Mouse (Mus musculus): ENCODE results near the gene Sypl2. TPM values are rescaled to one million over a fixed set of nuclear protein-coding genes. Genes with fewer than 3 reads are reported as not detected.

Sypl2 gene
- polyA plus RNA-seq, 1 experiment from 2014 or later, result 0.35 TPM

DNA sequence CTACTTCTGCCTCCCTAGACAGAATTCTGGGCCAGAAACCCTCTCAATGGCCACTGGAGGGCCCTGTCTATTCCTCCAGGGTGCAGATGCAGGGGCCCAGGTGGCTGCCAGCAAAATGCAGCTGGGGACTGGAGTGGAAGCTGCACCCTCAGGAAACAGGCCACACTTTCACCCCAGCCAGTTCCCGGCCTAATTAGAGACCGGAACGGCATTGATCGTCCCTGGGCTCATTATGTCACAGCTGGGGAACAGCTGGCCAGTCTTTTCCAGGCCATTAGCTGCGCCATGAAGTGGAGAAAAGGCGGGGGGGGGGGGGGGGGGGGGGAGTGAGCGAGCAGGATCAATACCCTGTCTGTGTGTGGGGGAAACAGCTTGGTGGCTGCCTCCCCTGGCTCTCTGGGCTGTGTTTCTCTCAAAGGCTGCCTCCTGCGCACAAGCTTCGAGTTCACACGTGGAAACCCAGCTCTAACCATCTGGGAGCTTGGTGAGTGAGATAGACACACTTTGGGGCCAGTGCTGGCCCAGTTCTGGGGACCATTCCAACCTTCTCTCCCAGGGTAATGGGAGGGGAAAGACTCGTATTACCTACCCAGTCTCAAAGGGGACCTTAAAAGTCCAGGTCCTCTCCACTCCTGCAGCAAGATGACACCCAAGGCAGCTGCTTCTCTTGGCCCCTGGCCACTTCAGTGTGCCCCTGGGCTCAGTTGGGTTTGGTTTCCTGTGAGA lies 59.8 kb downstream of the Sypl2 start:
- WGBS, result 9% methylated on average over 9 of the region's 11 CpGs
- Histone ChIP-seq H3K9me3 (ENCODE audit: control insufficient read depth, low read length) (no peaks in the 10 kb centered on the region), H3K4me3 (ENCODE audit: low read length) (no peak overlapping the region), H3K27ac (ENCODE audit: low read depth, low read length) (peak overlapping the region; percentile 7; the same call in 1 of the 2 replicates), H3K4me2 (ENCODE audit: low read length) (no peak overlapping the region), H3K36me3 (ENCODE audit: control insufficient read depth, insufficient read depth, low read length) (no peaks in the 10 kb centered on the region), H3K4me1 (ENCODE audit: control insufficient read depth, insufficient read depth, low read depth, low read length) (peaks cover 27% of the 10 kb centered on the region), H3K9ac (ENCODE audit: low read depth, low read length) (peak overlapping the region; percentile 45), H3K27me3 (replicated peaks; ENCODE audit: control insufficient read depth, insufficient read depth, low read length) (no peaks in the 10 kb centered on the region)
- ATAC-seq, result peak; percentile 49

DNA sequence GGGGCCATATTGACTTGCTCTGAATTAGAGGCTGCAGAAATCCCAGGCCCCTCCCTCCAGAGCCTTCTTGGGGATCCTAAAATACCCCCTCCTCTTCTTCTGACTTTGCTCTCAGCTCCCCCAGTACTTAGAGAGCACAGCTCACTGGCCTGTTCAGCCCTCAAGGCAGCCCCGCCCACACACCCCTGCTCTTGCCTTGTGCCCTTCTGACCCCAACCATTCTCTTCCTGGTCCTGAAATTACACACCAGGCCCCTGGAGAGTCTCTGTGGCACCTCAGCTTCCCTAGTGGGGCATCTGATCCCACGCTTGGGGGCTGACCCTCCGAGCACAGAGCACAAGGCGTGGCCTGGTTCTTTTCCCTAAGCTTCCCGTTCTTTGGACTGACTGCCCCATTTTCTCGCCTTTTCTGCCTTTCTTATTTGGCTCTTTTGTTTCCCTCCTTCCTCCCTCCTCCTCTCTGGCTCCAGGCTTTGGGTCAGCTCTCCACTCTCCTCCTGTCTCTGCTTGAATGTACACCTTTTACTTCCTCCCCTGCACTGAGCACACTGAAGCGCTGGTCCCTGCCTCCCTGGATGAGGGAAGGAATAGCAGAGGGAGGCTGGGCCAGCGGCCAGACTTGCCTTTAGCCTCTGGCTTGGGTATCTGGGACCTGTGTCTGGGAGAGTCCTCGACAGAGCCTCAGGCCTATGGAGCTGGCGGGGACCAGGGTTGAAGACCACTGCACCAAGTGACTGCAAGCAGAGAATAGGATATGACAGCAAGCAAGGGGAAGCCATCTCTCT lies 60.7 kb downstream of the Sypl2 start:
- Histone ChIP-seq H3K27me3 (replicated peaks; ENCODE audit: control insufficient read depth, insufficient read depth, low read length) (no peaks in the 10 kb centered on the region), H3K36me3 (ENCODE audit: control insufficient read depth, insufficient read depth, low read length) (no peaks in the 10 kb centered on the region), H3K4me3 (ENCODE audit: low read length) (no peak overlapping the region), H3K27ac (ENCODE audit: low read depth, low read length) (peak overlapping the region; percentile 46; the same call in 1 of the 2 replicates), H3K9ac (ENCODE audit: low read depth, low read length) (peak overlapping the region; percentile 13; the same call in 1 of the 2 replicates), H3K4me1 (ENCODE audit: control insufficient read depth, insufficient read depth, low read depth, low read length) (peaks cover 27% of the 10 kb centered on the region), H3K4me2 (ENCODE audit: low read length) (no peak overlapping the region), H3K9me3 (ENCODE audit: control insufficient read depth, low read length) (no peaks in the 10 kb centered on the region)
- 26% methylated on average over 10 of the region's 10 CpGs for WGBS
- peak; percentile 23 for ATAC-seq

DNA sequence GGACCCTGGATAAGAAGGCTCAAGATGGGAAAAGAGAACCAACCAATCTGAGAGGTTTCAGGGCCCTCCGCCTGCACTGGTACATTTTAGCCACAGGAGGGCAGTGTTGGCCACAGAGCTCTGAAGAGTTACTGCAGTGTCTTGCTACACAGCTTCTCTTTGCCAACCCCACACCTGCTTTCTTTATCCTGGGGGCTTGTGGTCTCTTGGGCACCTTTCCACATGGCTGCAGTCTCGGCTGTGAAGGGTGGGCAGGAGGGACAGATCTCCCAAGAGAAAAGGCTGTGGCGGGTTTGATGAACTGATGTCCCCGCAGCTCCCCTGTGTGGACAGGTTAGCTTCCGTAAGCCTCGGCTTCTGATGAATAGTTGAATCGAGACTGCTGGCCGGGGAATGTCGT lies 61.6 kb downstream of the Sypl2 start:
- 0 out of 2 replicates have a peak overlapping the region, but pooled peaks have one; percentile 4 for H3K9ac ChIP-seq (ENCODE audit: low read depth, low read length)

DNA sequence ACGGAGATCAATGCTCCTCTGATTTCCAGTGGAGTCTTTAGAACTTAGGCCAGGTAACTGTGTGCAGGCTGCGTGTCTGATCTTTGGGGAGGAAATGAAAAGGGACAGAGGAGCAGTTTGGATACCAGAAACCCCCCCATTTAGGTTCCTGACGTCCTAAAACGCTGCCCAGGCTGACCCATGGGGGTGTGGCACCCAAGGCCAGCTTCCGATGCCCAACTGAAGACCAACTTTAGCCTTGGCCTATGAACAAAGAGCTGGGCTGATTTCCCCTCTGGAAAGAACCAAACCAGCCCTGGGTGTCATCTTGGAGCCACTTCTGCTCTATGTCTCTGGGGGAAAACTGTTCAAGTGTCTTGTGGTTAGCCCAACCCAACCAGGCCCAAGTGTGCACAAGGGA lies 62.4 kb downstream of the Sypl2 start:
- Histone ChIP-seq H3K36me3 (ENCODE audit: control insufficient read depth, insufficient read depth, low read length) (no peaks in the 10 kb centered on the region), H3K4me1 (ENCODE audit: control insufficient read depth, insufficient read depth, low read depth, low read length) (peaks cover 27% of the 10 kb centered on the region), H3K9me3 (ENCODE audit: control insufficient read depth, low read length) (no peaks in the 10 kb centered on the region), H3K4me2 (ENCODE audit: low read length) (no peak overlapping the region), H3K27me3 (replicated peaks; ENCODE audit: control insufficient read depth, insufficient read depth, low read length) (no peaks in the 10 kb centered on the region), H3K9ac (ENCODE audit: low read depth, low read length) (0 out of 2 replicates have a peak overlapping the region, but pooled peaks have one; percentile 14), H3K4me3 (ENCODE audit: low read length) (no peak overlapping the region), H3K27ac (ENCODE audit: low read depth, low read length) (no peak overlapping the region)
- no peak for ATAC-seq
- 74% methylated on average over 5 of the region's 5 CpGs for WGBS

More for the DNA sequence above, 61.6 kb downstream of the Sypl2 start:
- no peaks in the 10 kb centered on the region for H3K36me3 ChIP-seq (ENCODE audit: control insufficient read depth, insufficient read depth, low read length)
- peak overlapping the region; percentile 21; the same call in 1 of the 2 replicates for H3K4me3 ChIP-seq (ENCODE audit: low read length)
- H3K9me3 ChIP-seq (ENCODE audit: control insufficient read depth, low read length), result no peaks in the 10 kb centered on the region
- H3K4me1 ChIP-seq (ENCODE audit: control insufficient read depth, insufficient read depth, low read depth, low read length), result peaks cover 27% of the 10 kb centered on the region
- peak; percentile 79 for ATAC-seq
- 9% methylated on average over 9 of the region's 9 CpGs for whole genome bisulfite sequencing
- H3K4me2 ChIP-seq (ENCODE audit: low read length), result peak overlapping the region; percentile 48
- no peak overlapping the region for H3K27ac ChIP-seq (ENCODE audit: low read depth, low read length)
- no peaks in the 10 kb centered on the region for H3K27me3 ChIP-seq (replicated peaks; ENCODE audit: control insufficient read depth, insufficient read depth, low read length)

Other genes with a start within 250 kb of the Sypl2 start
- gene Gstm2, start 240.2 kb downstream of the Sypl2 start, polyA plus RNA-seq (2015; fragmentation: Nextera tagmentation; extraction: Ambion mirVana), result 11.1 and 11.8 TPM in 2 replicates
- gene Gstm1, start 208.7 kb downstream of the Sypl2 start, polyA plus RNA-seq (2015; fragmentation: Nextera tagmentation; extraction: Ambion mirVana), result 169 and 263 TPM in 2 replicates
- gene Gstm4, start 181.8 kb downstream of the Sypl2 start, polyA plus RNA-seq (2015; fragmentation: Nextera tagmentation; extraction: Ambion mirVana), result 20.1 and 22.9 TPM in 2 replicates
- 63.6 and 68.0 TPM in 2 replicates for gene Ampd2, start 140.0 kb downstream of the Sypl2 start, polyA plus RNA-seq (2015; fragmentation: Nextera tagmentation; extraction: Ambion mirVana)
- gene Gnat2, start 133.9 kb downstream of the Sypl2 start, polyA plus RNA-seq (2015; fragmentation: Nextera tagmentation; extraction: Ambion mirVana), result 0.22 and 0.28 TPM in 2 replicates
- gene Gnai3, start 80.5 kb downstream of the Sypl2 start, polyA plus RNA-seq (2015; fragmentation: Nextera tagmentation; extraction: Ambion mirVana), result 116 and 126 TPM in 2 replicates
- gene Gpr61, start 71.8 kb downstream of the Sypl2 start, polyA plus RNA-seq (2015; fragmentation: Nextera tagmentation; extraction: Ambion mirVana), result 8.4 and 10.6 TPM in 2 replicates
- gene Amigo1, start 40.3 kb downstream of the Sypl2 start, polyA plus RNA-seq (2015; fragmentation: Nextera tagmentation; extraction: Ambion mirVana), result 9.8 and 13.3 TPM in 2 replicates
- gene Cyb561d1, start 25.4 kb downstream of the Sypl2 start, polyA plus RNA-seq (2015; fragmentation: Nextera tagmentation; extraction: Ambion mirVana), result 2.7 and 3.9 TPM in 2 replicates
- 19.6 and 21.4 TPM in 2 replicates for gene Atxn7l2, start 15.7 kb downstream of the Sypl2 start, polyA plus RNA-seq (2015; fragmentation: Nextera tagmentation; extraction: Ambion mirVana)
- 235 and 246 TPM in 2 replicates for gene Psma5, start 30.3 kb upstream of the Sypl2 start, polyA plus RNA-seq (2015; fragmentation: Nextera tagmentation; extraction: Ambion mirVana)
- gene Sort1, start 57.4 kb upstream of the Sypl2 start, polyA plus RNA-seq (2015; fragmentation: Nextera tagmentation; extraction: Ambion mirVana), result 9.4 and 11.6 TPM in 2 replicates
- 0.11 TPM in 1 of 2 replicates, not detected in the other for gene Mybphl, start 138.3 kb upstream of the Sypl2 start, polyA plus RNA-seq (2015; fragmentation: Nextera tagmentation; extraction: Ambion mirVana)
- gene Psrc1, start 157.2 kb upstream of the Sypl2 start, polyA plus RNA-seq (2015; fragmentation: Nextera tagmentation; extraction: Ambion mirVana), result 10.8 and 11.1 TPM in 2 replicates
- gene Celsr2, start 188.9 kb upstream of the Sypl2 start, polyA plus RNA-seq (2015; fragmentation: Nextera tagmentation; extraction: Ambion mirVana), result 34.5 and 34.7 TPM in 2 replicates
- gene Sars, start 218.6 kb upstream of the Sypl2 start, polyA plus RNA-seq (2015; fragmentation: Nextera tagmentation; extraction: Ambion mirVana), result 216 and 224 TPM in 2 replicates